Mouse (Mus musculus) megakaryocyte-erythroid progenitor cell, adult 5 weeks (primary cell): ENCODE measurements around the gene Slco1b2. TPM values are rescaled to one million over a fixed set of nuclear protein-coding genes. Genes with fewer than 3 reads are reported as not detected.

Experiments
- polyA plus RNA-seq: library from polyadenylated mRNA; stranded (reverse); fragments of >175 nt; gene quantifications from 2 replicates; pipeline ENCODE4 v1.2.3, GENCODE M21; 2012

Slco1b2 gene
- not detected in 2 replicates for polyA plus RNA-seq

DNA sequence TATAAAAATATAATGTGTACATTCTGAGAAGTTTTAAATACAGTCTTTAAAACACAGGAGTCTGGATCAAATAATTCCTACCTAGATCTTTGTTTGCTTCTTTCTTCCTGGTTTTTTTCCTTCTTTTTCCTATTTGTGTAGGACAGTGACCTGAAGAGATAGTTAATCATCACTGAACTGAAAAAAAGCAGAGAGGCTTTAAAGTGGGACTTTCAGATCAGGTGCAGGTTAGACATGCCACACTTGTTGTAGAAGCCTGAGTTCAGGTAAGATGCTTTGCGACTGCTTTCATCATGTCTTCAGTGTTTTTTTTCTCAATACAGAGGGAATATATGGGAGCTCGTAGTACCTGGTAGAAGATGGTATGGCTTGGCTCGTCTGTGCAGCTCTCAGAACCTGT lies at the start of gene Slco1b2:
Gene Slco1b2, plus strand, starts transcription at position 228 of the 400 bp plus-strand sequence.

Other genes with a start within 250 kb of the Slco1b2 start
- gene Slco1c1, start 105.2 kb upstream of the Slco1b2 start, polyA plus RNA-seq, result not detected in 2 replicates
- not detected in 2 replicates for gene Gm5724, start 144.3 kb downstream of the Slco1b2 start, polyA plus RNA-seq
- not detected in 2 replicates for gene Slco1a4, start 226.7 kb downstream of the Slco1b2 start, polyA plus RNA-seq